Mouse (Mus musculus): ENCODE data around the gene Wipi1.

Gene Wipi1

DNA sequence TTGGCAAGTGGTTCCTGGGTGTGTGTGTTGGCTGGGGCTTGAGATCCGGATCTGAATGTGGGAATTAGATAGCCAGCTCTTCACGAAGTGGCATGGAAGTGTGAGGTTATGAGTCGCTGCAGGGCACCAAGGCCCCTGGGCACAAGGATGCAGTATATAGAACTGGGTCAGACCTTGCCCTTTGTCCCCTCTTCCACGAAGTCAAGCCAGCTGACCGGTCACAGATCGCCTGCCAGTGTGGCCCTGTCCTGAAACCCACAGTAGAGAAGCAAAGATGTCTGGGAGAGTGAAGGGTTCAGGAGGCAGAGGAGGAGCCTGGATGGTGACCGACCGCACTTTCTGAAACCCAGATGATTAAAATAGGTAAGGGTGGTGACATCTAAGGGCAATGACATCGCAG is 68.3 kb downstream of the Wipi1 start:
- DNase-seq (ENCODE audit: low spot score in 2 of 2): no peak

GRCm38 (mm10) chr11:109539290-109539689 is 72.5 kb downstream of the Wipi1 start:
- no peak for DNase-seq (ENCODE audit: low spot score in 2 of 2)

DNA sequence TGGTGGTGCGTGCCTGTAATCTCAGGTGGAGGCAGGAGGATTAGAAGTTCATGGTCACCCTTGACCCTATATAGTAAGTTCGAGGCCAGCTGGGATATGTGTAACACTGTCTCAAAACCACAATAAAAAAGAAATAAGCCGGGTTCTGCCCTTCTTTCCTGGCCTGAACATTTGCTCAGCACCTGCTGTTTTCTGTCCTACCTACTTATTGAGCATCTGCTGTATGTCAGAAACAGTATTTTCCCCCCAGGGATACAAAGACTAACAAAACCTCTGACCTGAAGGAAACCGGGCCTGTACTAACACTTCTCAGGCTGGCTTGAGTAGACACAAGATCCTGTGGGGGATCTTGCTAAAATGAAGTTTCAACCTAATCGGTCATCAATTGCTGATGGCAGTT is 74.8 kb downstream of the Wipi1 start:
- no peak for DNase-seq (ENCODE audit: low spot score in 2 of 2)

GRCm38 (mm10) chr11:109535966-109536365 is 75.8 kb downstream of the Wipi1 start:
- DNase-seq (ENCODE audit: low spot score in 2 of 2): no peak

GRCm38 (mm10) chr11:109530030-109530429 is 81.7 kb downstream of the Wipi1 start:
- DNase-seq (ENCODE audit: low spot score in 2 of 2): no peak

- DNase-seq (ENCODE audit: low spot score in 2 of 2): no peak
These were observed 86.2 kb downstream of the Wipi1 start for GRCm38 (mm10) chr11:109525571-109525970.

DNA sequence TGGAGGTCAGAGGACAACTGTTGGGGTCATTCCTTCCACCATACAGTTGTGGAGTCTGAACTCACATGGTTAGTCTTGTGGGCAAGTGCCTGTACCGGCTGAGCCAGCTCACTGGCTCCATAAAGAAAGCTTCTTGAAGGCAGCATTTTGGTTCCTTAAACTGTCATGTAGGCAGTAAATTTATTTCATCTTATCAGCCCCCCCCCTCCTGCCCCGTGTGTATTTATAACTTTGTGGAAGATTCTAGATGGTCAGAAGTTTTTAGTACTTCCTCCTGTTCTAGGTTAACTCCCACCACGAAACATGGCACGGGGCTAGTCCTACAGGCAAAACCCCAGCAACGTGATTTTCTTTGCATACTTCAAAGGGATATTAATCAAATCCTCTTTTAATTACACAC is 86.9 kb downstream of the Wipi1 start:
- no peak for DNase-seq (ENCODE audit: low spot score in 2 of 2)
